Mouse (Mus musculus): ENCODE results near the gene Timp2. TPM values are rescaled to one million over a fixed set of nuclear protein-coding genes. Genes with fewer than 3 reads are reported as not detected.

The Timp2 gene
- total RNA-seq, 2 experiments from 2014 or later, result 65.4 to 89.1 TPM

DNA sequence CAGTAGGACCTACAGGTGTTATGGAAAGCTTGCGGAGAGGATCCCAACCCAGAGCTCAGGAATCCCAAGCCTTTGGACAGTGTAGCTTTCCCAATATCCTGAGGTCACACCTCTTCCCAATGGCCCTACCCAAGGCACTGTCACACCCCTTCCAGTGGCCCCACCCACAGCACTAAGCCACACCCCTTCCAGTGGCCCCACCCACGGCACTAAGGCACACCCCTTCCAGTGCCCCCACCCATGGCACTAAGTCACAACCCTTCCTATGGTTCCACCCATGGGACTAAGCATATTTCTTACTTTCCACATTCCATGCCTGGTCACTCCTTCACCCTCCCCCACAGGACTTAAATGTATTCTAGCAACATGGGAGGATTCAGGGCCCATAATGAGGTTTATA lies 56.7 kb downstream of the Timp2 start:
- DNase-seq (ENCODE audit: low spot score), result no peak

GRCm38 (mm10) chr11:118297967-118298366 lies 57.6 kb downstream of the Timp2 start:
- no peak for DNase-seq (ENCODE audit: low spot score)

- no peak for DNase-seq (ENCODE audit: low spot score)
Observed at GRCm38 (mm10) chr11:118295026-118295425, 60.5 kb downstream of the Timp2 start.

DNA sequence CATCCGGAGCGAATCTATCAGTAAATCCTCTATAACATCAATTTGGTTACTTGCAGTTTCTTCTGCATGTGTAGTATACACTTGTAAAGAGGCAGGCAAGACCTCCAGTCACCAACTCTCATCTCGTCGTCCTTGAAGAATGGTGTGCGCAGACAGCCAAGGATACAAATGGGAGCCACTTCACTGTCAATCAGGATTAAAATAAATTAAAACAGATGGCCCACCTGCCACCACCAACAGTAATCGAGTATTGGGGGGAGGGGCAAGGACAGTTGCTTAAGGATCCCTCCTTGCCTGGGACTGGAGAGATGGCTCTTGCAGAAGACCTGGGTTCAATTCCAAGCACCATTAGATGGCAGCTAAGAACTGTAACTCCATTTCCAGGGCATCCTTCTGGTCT lies 62.9 kb downstream of the Timp2 start:
- DNase-seq (ENCODE audit: low spot score), result no peak

DNA sequence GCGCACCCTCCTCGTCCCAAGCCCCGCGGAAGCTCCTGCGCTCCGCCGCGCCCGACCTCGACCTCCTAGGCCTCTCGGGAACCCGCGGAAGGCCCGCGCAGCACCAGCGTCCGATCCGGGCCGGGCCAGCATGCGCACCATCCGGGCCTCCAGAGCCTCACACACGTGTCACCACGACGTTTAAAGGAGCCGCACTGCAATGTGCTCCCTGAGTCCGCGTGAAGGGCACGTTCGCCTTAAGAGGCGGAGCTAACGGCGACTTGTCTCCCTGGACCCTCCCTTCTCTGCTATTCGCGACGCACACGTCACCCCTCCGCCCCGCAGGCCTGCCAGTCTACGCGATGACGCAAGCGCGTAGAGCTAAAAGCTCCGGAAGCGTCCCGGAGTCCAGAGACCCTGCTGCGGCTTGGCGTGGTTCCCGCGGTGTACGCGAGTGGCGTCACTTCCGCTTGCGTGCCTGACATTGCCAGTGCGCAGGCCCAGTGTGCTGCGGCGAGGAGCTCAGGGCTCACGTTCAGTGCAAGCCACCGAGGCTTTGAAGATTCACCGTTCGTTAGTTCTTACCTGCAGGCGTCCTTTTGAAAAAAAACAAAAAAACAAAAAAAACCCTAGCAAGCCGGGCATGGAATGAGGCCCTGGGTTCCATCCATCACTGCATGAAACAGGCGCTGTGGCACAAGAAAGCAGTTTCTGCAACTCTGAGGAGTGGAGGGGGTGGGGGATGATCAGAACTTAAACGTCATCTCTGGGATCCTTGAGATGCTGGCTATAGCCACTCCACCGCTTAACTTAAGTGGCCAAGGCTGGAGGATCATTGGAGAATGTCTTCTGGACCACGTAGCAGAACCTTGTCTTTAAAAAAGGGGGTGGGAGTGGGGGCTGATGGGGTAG lies 65.3 kb downstream of the Timp2 start, which contains the start of gene Usp36:
Gene Usp36 (minus strand): TSS at position 246 of the 891 bp plus-strand sequence.
- peak; percentile 100 for DNase-seq (ENCODE audit: low spot score)

- no peak for DNase-seq (ENCODE audit: low spot score)
Observed at GRCm38 (mm10) chr11:118289562-118289961, 66.0 kb downstream of the Timp2 start.

DNA sequence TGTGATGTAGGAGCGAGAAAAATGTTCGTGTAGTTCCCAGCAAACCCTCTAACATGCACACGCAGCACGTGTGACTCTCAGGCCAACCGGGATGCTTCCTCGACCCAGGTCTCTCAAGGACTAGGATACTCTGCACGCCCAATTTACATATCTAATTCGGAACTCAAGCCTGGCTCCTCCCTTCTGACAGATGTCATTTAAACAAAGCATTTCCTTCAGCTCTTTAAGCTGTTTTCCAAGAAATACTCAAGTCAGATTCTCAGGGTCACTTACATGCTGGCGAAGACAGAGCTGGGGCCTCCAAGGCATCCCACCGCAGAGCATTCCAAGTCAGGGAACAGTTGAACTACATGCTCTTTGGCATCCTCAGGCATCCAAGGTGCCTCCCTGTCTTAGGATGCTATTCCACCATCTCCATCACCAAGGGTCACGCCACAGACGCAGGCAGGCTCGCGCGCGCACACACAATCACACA lies 66.5 kb downstream of the Timp2 start:
- peak; percentile 18 for DNase-seq (ENCODE audit: low spot score)

- DNase-seq (ENCODE audit: low spot score), result no peak
Observed at GRCm38 (mm10) chr11:118287573-118287972, 68.0 kb downstream of the Timp2 start.

GRCm38 (mm10) chr11:118286434-118286833 lies 69.1 kb downstream of the Timp2 start:
- no peak for DNase-seq (ENCODE audit: low spot score)

DNA sequence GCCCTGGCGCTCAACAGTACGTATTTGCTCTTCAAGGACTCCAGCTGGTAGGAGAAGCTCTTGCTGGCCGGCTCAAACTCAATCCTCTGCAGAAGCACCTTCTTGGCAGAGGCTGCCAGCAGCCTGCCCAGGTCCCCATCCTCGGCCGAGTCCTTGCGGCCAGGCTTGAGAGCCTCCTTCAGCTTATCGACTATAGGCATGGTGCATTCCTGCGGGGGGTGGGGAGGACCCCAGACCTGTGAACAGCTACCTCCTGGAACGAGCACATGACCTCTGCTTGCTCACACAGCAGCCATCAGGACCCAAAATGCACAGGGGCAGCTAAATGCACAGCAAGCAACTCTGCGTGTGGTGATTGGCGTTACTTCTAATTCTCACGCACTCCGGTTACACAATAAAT lies 69.7 kb downstream of the Timp2 start:
- no peak for DNase-seq (ENCODE audit: low spot score)

- DNase-seq (ENCODE audit: low spot score), result no peak
Observed at GRCm38 (mm10) chr11:118280218-118280617, 75.3 kb downstream of the Timp2 start.

DNA sequence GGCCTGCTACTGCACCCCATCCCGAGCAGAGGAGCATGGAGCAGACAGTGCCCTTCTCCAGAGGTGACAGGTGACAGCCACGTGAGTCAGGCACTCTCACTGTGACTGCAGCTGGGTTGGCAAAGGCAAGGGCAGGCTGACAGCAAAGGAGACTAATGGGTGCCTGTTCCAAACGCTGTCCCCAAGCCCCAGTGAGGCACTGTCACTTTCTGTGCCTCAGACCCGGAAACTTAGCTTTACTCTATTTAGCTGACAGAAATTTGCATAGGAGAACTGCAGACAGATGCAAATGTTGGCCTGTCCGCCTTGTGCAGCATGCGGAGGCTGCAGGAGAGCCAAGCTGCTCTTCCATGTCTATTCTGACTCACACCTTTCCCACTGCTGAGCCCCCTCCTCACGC lies 79.2 kb downstream of the Timp2 start:
- peak; percentile 25 for DNase-seq (ENCODE audit: low spot score)

- DNase-seq (ENCODE audit: low spot score), result no peak
Observed at GRCm38 (mm10) chr11:118275092-118275491, 80.4 kb downstream of the Timp2 start.

DNA sequence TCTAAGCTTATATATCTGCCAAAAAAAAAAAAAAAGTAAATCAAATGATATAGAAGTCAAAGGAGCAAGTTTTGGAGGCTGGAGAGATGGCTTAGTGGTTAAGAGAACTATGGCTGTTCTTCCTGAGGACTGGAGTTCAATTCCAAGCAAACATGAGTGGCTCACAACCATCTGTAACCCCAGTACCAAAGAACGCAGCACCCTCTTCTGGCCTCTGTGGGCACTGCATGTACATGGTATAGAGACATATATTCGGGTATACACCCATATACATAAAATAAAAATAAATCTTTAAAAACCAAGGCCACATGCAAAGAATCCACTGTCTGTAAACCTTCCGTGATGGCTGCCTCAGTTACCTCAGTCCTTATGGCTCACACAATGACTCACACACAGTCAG lies 85.7 kb downstream of the Timp2 start:
- no peak for DNase-seq (ENCODE audit: low spot score)

DNA sequence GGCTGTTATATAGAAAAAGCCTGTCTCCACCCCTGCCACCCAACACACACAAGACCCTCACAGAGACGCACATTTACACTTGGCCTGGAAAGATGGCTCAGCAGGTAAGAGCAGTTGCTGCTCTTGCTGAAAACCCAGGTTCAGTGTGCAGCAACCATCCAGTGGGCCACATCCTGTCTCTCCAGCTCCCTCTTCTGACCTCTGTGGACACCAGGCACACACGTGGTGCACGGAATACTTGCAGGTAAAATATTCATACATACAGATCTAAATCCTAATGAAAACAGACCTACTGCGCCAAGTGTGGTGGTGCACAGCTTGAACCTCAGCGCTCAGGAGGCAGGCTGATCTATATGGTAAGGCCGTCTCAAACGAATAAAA lies 88.9 kb downstream of the Timp2 start:
- DNase-seq (ENCODE audit: low spot score), result no peak

- peak; percentile 39 for DNase-seq (ENCODE audit: low spot score)
Observed at GRCm38 (mm10) chr11:118266044-118266665, 89.4 kb downstream of the Timp2 start.

DNA sequence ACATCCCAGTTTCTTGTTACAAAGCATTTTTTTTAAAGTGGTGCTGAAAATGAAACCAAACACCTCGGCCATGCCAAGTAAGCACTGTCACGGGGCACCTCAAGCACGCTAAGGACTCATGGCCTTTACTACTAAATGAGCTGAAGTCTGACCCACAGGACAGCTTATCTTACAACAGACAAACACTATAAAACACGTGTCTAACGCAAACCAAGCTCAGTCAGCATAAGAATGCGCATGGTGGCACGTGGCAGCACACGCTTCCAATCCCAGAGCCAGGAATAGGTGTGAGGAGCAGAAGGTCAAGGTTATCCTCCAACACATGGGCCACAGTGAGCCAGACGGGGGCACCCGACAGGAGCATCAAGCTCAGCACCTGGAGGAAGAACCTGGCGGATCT lies 89.9 kb downstream of the Timp2 start:
- peak; percentile 32 for DNase-seq (ENCODE audit: low spot score)

DNA sequence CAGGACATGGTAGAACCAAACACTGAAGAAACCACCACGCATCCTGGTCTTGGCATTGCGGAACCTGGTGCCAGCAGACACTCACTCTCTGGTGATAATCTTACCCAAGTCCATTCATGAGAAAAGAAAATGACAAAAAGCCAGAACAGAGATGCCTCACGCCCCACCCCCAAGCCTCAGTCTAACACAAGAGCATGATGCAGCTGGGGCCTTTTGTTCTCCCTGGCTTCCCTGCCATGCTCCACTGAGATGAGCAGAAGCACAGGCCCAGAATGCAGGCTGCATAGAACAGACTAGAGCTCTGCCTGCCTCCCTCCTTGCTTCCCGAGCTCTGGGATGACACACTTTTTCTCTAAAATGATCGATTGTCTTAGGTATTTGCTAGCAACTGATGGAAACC lies 92.4 kb downstream of the Timp2 start:
- DNase-seq (ENCODE audit: low spot score), result no peak

GRCm38 (mm10) chr11:118260081-118260480 lies 95.5 kb downstream of the Timp2 start:
- no peak for DNase-seq (ENCODE audit: low spot score)

DNA sequence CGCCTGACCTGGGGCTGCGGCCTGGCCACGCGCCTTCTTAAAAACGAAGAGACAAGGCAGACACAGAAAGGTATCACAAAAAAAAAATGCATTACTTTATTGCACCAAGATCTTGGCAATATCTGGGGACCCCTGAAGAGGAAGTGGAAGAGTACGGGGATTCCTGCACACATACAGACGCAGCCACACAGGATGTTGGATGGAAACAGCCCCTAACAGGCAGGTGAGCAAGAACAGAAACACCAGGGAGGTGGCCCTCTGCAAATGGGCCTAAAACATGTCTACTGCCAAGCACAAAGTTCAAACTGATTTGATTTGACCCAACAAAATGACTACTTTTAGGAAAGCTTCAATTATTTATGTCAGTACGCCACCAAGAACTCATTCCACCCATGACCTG lies 96.0 kb downstream of the Timp2 start:
- no peak for DNase-seq (ENCODE audit: low spot score)

DNA sequence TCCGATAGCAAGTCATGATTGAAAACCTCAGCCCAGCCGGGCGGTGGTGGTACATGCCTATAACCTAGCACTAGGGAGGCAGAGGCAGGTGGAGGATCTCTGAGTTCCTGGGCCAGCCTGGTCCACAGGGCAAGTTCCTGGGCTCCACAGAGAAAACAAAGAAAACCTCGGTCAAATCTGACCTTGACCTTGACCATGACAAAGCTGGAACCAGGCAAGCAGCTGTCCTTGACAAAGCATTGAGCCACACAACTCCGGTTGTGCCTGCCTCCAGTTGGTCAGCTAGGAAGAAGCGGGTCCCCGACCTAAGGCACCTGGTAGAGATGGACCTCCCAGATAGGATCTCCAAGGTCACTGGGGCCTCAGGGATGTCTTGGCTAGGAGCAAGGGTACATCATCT lies 99.2 kb downstream of the Timp2 start:
- no peak for DNase-seq (ENCODE audit: low spot score)

DNA sequence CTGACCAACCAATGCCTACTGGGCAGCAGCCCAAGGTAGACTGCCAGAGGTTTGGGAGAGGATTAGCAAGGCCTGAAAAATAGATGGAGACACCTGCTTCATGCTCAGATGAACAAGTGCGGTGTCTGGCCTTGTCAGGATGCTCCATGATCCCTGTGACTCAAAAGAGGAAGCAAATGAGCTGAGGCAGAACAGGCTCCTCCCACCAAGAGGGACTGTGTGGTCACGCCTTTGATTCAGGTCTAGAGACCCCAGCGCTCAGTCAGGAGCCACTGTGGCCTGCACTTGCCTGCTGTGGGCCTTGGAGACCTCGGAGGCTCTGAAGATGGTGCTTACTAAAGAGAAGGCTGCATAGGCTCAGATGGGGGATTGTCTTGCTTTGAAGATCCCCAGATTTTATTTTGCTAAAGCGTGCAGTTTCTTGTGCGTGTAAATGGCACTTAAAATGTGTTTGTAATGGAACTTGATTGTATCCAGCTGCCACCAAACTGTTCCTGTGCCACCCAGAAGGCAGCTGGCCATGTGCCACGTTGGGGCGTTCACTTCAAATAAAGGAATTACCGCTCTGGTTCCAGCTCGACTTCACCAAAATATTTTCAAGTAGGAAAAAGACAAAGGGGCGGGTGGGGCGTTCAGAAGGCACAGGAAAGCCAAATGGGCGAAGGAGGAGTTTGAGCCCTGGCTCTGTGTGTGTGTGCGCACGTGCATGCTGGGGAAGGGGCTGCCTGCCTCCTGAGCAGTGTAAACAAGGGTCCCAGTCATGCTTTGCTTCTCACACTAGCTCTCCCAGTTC lies 101.2 kb downstream of the Timp2 start:
- peak; percentile 49 for DNase-seq (ENCODE audit: low spot score)

Measured in gastrocnemius, adult 18-20 months (tissue).